ENCODE assay signal across 10 mouse cellular contexts in genomic region chr11:121794591-121795199, GRCm38 (mm10). TPM values are rescaled to one million over a fixed set of nuclear protein-coding genes. Genes with fewer than 3 reads are reported as not detected.
DNase-seq lines count a peak whose midpoint lies in the region; ATAC-seq and TF ChIP-seq lines count a peak whose summit lies in the region.
"Had no signal": no experiment of that assay in that cellular context is flagged by ENCODE, and none has a peak within 500 bp of the region (broad histone marks: within the 10 kb centered on the region; RNA-seq: fewer than 3 reads in every experiment).

No protein-coding gene starts in this region.

- H3K4me1 ChIP-seq in brown adipose tissue, adult 24 weeks (ENCODE audit: control insufficient read depth, insufficient read depth, insufficient read length, low read length) = peaks cover 6% of the 10 kb centered on the region
- H3K4me1 ChIP-seq in heart, embryonic 15.5 days (replicated peaks) = peaks cover 30% of the 10 kb centered on the region
- peaks cover 3% of the 10 kb centered on the region for H3K4me1 ChIP-seq in liver, postnatal 0 days (ENCODE audit: insufficient read depth)

- TF ChIP-seq CTCF in liver, postnatal 0 days (IDR thresholded peaks at IDR 0.05; ENCODE audit: low read depth) = no peak

- H3K27ac ChIP-seq in brown adipose tissue, adult 24 weeks (replicated peaks; ENCODE audit: low read depth, low read length) = peak overlapping the region; percentile 39
- H3K27ac ChIP-seq in heart, embryonic 15.5 days = peak overlapping the region; percentile 51
- no peak overlapping the region for H3K27ac ChIP-seq in liver, postnatal 0 days (ENCODE audit: low read depth)

- no peak overlapping the region for H3K4me3 ChIP-seq in brown adipose tissue, adult 24 weeks (ENCODE audit: insufficient read depth, low read depth, low read length)
- no peak overlapping the region for H3K4me3 ChIP-seq in heart, embryonic 15.5 days
- no peak overlapping the region for H3K4me3 ChIP-seq in liver, postnatal 0 days (ENCODE audit: low read depth, low read length)

- H3K4me2 ChIP-seq in heart, embryonic 15.5 days = no peak overlapping the region
- H3K4me2 ChIP-seq in liver, postnatal 0 days (ENCODE audit: low read depth, low read length) = no peak overlapping the region

- TF ChIP-seq EP300 in liver, postnatal 0 days (IDR thresholded peaks at IDR 0.05; ENCODE audit: low read depth) = no peak

- peak; percentile 93 for DNase-seq in 3T3-L1 (ENCODE audit: low read depth, low spot score)
- peak; percentile 13 for DNase-seq in liver, postnatal 0 days
- no peak for DNase-seq in thymus, postnatal 10 days (ENCODE audit: low spot score in 2 of 2)
- no peak for DNase-seq in spleen, postnatal 14 days (ENCODE audit: low spot score in 2 of 2)
- no peak for DNase-seq in cerebellum, adult 9-11 months
- DNase-seq: spleen, adult 18-20 months had no signal

- no peaks in the 10 kb centered on the region for H3K9me3 ChIP-seq in heart, embryonic 15.5 days (replicated peaks)
- no peaks in the 10 kb centered on the region for H3K9me3 ChIP-seq in liver, postnatal 0 days (ENCODE audit: low read length)

- ATAC-seq in heart, embryonic 15.5 days (replicated peaks; ENCODE audit: insufficient number of reproducible peaks, insufficient read depth, low FRiP score, low read depth) = peak; percentile 86
- no peak for ATAC-seq in liver, postnatal 0 days
- no peak for ATAC-seq in granulocyte monocyte progenitor cell, adult 5-6 weeks (replicated peaks; ENCODE audit: poor library complexity, severe bottlenecking)

- 41% methylated on average over 6 of the region's 6 CpGs for WGBS in heart, embryonic 15.5 days
- WGBS in liver, postnatal 0 days (ENCODE audit: insufficient replicate concordance) = 59% methylated on average over 6 of the region's 6 CpGs

- no peaks in the 10 kb centered on the region for H3K27me3 ChIP-seq in heart, embryonic 15.5 days
- H3K27me3 ChIP-seq in liver, postnatal 0 days (ENCODE audit: insufficient read depth, low read length) = no peaks in the 10 kb centered on the region

- H3K36me3 ChIP-seq in heart, embryonic 15.5 days = no peaks in the 10 kb centered on the region
- H3K36me3 ChIP-seq in liver, postnatal 0 days (replicated peaks; ENCODE audit: insufficient read depth, low read length) = no peaks in the 10 kb centered on the region

- no peak overlapping the region for H3K9ac ChIP-seq in heart, embryonic 15.5 days
- H3K9ac ChIP-seq in liver, postnatal 0 days (replicated peaks) = no peak overlapping the region

RNA-seq across cellular contexts. Expression of gene Ptchd3, which starts 35.4 kb away (rescaled TPM):
- not detected in 2 replicates for polyA plus RNA-seq in brown adipose tissue, adult 24 weeks (2012; ENCODE audit: insufficient read depth, insufficient read length, missing spikeins)
- polyA plus RNA-seq in heart, embryonic 15.5 days (2015; fragmentation: Nextera tagmentation; extraction: Ambion mirVana) = 0.08 and 0.13 TPM in 2 replicates
- polyA plus RNA-seq in liver, postnatal 0 days (2015; fragmentation: Nextera tagmentation; extraction: Ambion mirVana) = not detected in 2 replicates
- not detected in 2 replicates for total RNA-seq in granulocyte monocyte progenitor cell, adult 5-6 weeks (2014; fragmentation: Nextera tagmentation)
- total RNA-seq in granulocyte monocyte progenitor cell, adult 5-6 weeks (2017) = not detected in 2 replicates
- polyA plus RNA-seq: large intestine, adult 2 months had no signal

Comparison
In these comparisons a context has a peak if more than half of its experiments do, and no peak if none do; other contexts are left out.
1. DNase-seq: peak in 3T3-L1 (single experiment) and liver, postnatal 0 days (single experiment); none in thymus, postnatal 10 days (0 of 2), spleen, postnatal 14 days (0 of 2) and cerebellum, adult 9-11 months (single experiment).